Mouse (Mus musculus) forebrain, embryonic 16.5 days (tissue): ENCODE measurements around the gene Qtrt2. TPM values are rescaled to one million over a fixed set of nuclear protein-coding genes. Genes with fewer than 3 reads are reported as not detected.

Source experiments
- ATAC-seq: fragments of 200-750 bp; cut with Nextera tagmentation; 2 replicates; pipeline ENCODE4 v1.8.0; 2017; ENCODE audit warnings: mild to moderate bottlenecking, moderate library complexity
- H3K27ac ChIP-seq: fragments of 300-500 bp; sonication (generic); 2 replicates; pipeline ENCODE4 v1.5.1; 2014; ENCODE audit warnings: low read length, control low read depth
- H3K27me3 ChIP-seq: fragments of 300-500 bp; sonication (generic); replicated peaks from 2 replicates; pipeline ENCODE4 v1.6.1; 2014; ENCODE audit warnings: low read length; ENCODE audit not compliant: control insufficient read depth, insufficient read depth
- H3K36me3 ChIP-seq: fragments of 300-500 bp; sonication (generic); 2 replicates; pipeline ENCODE4 v1.6.1; 2014; ENCODE audit not compliant: control insufficient read depth, insufficient read depth
- H3K4me1 ChIP-seq: fragments of 300-500 bp; sonication (generic); replicated peaks from 2 replicates; pipeline ENCODE4 v1.6.1; 2014; ENCODE audit warnings: low read length; ENCODE audit not compliant: control insufficient read depth, insufficient read depth
- H3K4me2 ChIP-seq: fragments of 300-500 bp; sonication (generic); 2 replicates; pipeline ENCODE4 v1.6.1; 2014; ENCODE audit warnings: mild to moderate bottlenecking, low read length, control low read depth
- H3K4me3 ChIP-seq: fragments of 300-500 bp; sonication (generic); replicated peaks from 2 replicates; pipeline ENCODE4 v1.5.1; 2014; ENCODE audit warnings: mild to moderate bottlenecking, low read length, control low read depth
- H3K9ac ChIP-seq: fragments of 300-500 bp; sonication (generic); replicated peaks from 2 replicates; pipeline ENCODE4 v1.6.1; 2014; ENCODE audit warnings: low read depth, low read length, control low read depth
- H3K9me3 ChIP-seq: fragments of 300-500 bp; sonication (generic); 2 replicates; pipeline ENCODE4 v1.6.1; 2016; ENCODE audit warnings: low read length; ENCODE audit not compliant: control insufficient read depth
- WGBS: fragments of 180-500 bp; shearing (Covaris S2); extraction: QIAGEN DNeasy Blood & Tissue Kit; methylation state at CpG from one replicate; pipeline ENCODE4 v1.1.7; 2014; 5-methylcytosine and 5-hydroxymethylcytosine counted together
- polyA plus RNA-seq: library from polyadenylated mRNA; unstranded; fragments of >200 nt; fragmentation: Nextera tagmentation; extraction: Ambion mirVana; gene quantifications from 2 replicates; pipeline ENCODE4 v1.2.1, GENCODE M21; 2015

Gene Qtrt2
- polyA plus RNA-seq, 1 experiment from 2014 or later, result 23.6 TPM

DNA sequence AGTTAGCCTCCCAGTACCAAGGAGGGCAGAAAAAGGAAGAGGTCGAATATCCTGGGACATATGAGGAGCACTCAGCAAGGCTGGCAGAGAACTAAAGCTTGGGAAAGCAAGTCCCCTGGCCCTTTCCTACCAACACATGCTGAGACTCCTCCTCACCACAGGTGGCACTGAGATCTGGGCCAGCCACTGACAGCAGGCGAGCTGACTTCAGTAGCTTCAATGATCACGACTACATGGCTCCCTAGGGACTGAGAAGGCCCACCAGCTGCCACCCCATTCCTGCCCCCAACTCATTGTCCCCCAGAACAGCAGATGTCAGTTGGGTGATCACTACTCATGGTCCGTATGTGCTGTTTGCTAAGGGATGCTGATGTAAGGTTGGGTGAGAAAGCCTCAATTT is 112.0 kb downstream of the Qtrt2 start:
- Histone ChIP-seq H3K36me3 (no peaks in the 10 kb centered on the region), H3K4me1 (no peaks in the 10 kb centered on the region), H3K4me3 (no peak overlapping the region), H3K9ac (no peak overlapping the region), H3K27ac (no peak overlapping the region), H3K4me2 (no peak overlapping the region), H3K27me3 (no peaks in the 10 kb centered on the region), H3K9me3 (no peaks in the 10 kb centered on the region)
- WGBS, result 58% methylated on average over 4 of the region's 4 CpGs
- ATAC-seq, result no peak

Other genes starting within 250 kb of the Qtrt2 start
- gene Drd3, start 172.8 kb downstream of the Qtrt2 start, polyA plus RNA-seq, result not detected in 2 replicates
- 8.3 and 9.3 TPM in 2 replicates for gene Ccdc191, start 37.0 kb downstream of the Qtrt2 start, polyA plus RNA-seq
- gene Zdhhc23, start 53.0 kb upstream of the Qtrt2 start, polyA plus RNA-seq, result 4.6 and 4.7 TPM in 2 replicates
- gene Gramd1c, start 136.5 kb upstream of the Qtrt2 start, polyA plus RNA-seq, result 2.5 and 3.7 TPM in 2 replicates
- 120 and 122 TPM in 2 replicates for gene Atp6v1a, start 212.9 kb upstream of the Qtrt2 start, polyA plus RNA-seq
- 80.5 and 90.1 TPM in 2 replicates for gene Naa50, start 213.0 kb upstream of the Qtrt2 start, polyA plus RNA-seq
- gene Usf3, start 246.4 kb upstream of the Qtrt2 start, polyA plus RNA-seq, result 3.3 and 4.0 TPM in 2 replicates